Mouse (Mus musculus) liver, embryonic 11.5 days (tissue): Measurements from ENCODE around the gene Ube4b. TPM values are rescaled to one million over a fixed set of nuclear protein-coding genes. Genes with fewer than 3 reads are reported as not detected.

ENCODE experiments used
- ATAC-seq: fragments of 200-750 bp; cut with Nextera tagmentation; replicated peaks from 2 replicates; pipeline ENCODE4 v1.8.0; 2017; ENCODE audit warnings: moderate number of reproducible peaks, mild to moderate bottlenecking, moderate TSS enrichment, moderate library complexity; ENCODE audit not compliant: low FRiP score
- DNase-seq: peaks from one replicate; pipeline ENCODE4 v3.0.0-alpha.2; 2017; ENCODE audit warnings: low spot score
- H3K27ac ChIP-seq: fragments of 300-500 bp; sonication (generic); 2 replicates; pipeline ENCODE4 v1.5.1; 2014; ENCODE audit warnings: mild to moderate bottlenecking, low read depth, low read length, control low read depth
- H3K27me3 ChIP-seq: fragments of 300-500 bp; sonication (generic); replicated peaks from 2 replicates; pipeline ENCODE4 v1.6.1; 2014; ENCODE audit warnings: low read length, mixed read lengths; ENCODE audit not compliant: control insufficient read depth, insufficient read depth
- H3K36me3 ChIP-seq: fragments of 300-500 bp; sonication (generic); 2 replicates; pipeline ENCODE4 v1.6.1; 2014; ENCODE audit warnings: mild to moderate bottlenecking, low read length, moderate library complexity, mixed read lengths; ENCODE audit not compliant: control insufficient read depth, insufficient read depth
- H3K4me1 ChIP-seq: fragments of 300-500 bp; sonication (generic); replicated peaks from 2 replicates; pipeline ENCODE4 v1.6.1; 2014; ENCODE audit warnings: low read length, mixed read lengths; ENCODE audit not compliant: control insufficient read depth, insufficient read depth
- H3K4me2 ChIP-seq: fragments of 300-500 bp; sonication (generic); 2 replicates; pipeline ENCODE4 v1.6.1; 2014; ENCODE audit warnings: mild to moderate bottlenecking, control low read depth, moderate library complexity
- H3K4me3 ChIP-seq: fragments of 300-500 bp; sonication (generic); 2 replicates; pipeline ENCODE4 v1.5.1; 2014; ENCODE audit warnings: low read depth, low read length, control low read depth
- H3K9ac ChIP-seq: fragments of 300-500 bp; sonication (generic); 2 replicates; pipeline ENCODE4 v1.6.1; 2014; ENCODE audit warnings: low read depth, low read length, control low read depth
- H3K9me3 ChIP-seq: fragments of 300-500 bp; sonication (generic); 2 replicates; pipeline ENCODE4 v1.6.1; 2016; ENCODE audit warnings: low read length, inconsistent platforms, mixed read lengths; ENCODE audit not compliant: control insufficient read depth
- WGBS: fragments of 180-500 bp; shearing (Covaris S2); extraction: QIAGEN DNeasy Blood & Tissue Kit; methylation state at CpG from one replicate; pipeline ENCODE4 v1.1.7; 2014; 5-methylcytosine and 5-hydroxymethylcytosine counted together
- polyA plus RNA-seq: library from polyadenylated mRNA; unstranded; fragments of >200 nt; fragmentation: Nextera tagmentation; extraction: Ambion mirVana; gene quantifications from 2 replicates; pipeline ENCODE4 v1.2.1, GENCODE M21; 2014

Ube4b gene
- polyA plus RNA-seq, 1 experiment from 2014 or later = 37.4 TPM

DNA sequence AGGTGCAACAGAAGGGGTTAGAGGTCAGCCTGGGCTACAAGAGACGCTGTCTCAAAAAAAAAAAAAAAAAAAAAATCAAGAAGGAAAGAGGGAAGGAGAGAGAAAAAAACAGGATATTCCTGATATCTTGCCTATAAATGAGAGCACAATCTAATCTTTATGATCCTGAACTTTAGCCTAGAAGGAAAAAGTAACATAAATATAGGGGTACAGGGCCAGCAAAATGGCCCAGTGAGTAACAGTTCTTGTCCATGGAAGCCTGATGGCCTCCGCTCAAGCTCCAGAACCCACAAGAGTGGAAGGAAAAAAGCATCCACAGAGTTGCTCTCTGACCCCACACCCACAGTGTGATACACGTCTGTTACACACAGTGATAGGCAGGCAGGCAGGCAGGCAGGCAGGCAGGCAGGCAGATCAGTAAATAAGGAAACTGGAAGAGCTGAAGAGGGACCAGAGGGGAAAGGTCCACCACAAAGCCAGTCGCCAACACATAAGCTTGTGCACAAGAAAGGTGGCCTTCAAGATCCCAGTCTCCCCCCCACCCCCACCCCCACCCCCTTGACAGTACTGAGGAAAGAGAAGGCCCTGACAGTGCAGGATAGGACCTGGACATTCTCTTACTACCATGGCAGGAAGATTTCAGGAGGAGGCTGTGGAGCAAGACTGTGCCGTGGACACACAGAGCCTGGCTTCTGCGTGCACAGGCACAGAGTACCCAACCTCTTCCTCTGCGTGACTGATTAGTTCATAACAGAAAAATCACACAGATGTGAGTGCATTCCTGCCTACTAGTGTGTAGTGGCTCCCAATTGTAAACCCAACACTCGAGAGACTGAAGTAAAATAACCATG, 140.0 kb downstream of the Ube4b start:
- no peak for ATAC-seq
- Histone ChIP-seq H3K27ac (no peak overlapping the region), H3K9ac (no peak overlapping the region), H3K36me3 (no peaks in the 10 kb centered on the region), H3K4me3 (no peak overlapping the region), H3K4me1 (0 out of 2 replicates have a peak, but pooled peaks cover 7% of the 10 kb centered on the region), H3K27me3 (no peaks in the 10 kb centered on the region), H3K9me3 (no peaks in the 10 kb centered on the region), H3K4me2 (no peak overlapping the region)
- DNase-seq = no peak
- 71% methylated on average over 8 of the region's 8 CpGs for WGBS

DNA sequence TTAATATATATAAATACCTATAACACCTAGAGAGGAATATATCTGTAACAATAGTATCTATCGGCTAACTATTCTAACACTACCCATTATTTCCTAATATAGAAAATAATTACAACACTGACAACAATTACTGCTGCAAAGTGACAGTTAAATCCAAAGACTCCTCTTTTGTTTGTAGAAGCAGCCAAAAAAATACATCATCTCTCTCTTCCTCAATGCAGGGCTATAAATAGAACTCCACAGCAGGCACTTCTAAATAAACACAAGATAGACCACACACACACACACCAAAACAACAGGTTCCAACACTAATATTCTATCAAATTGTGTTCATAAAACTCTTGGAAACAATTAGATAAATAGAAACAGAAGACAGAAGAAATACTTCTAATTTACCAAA, 140.9 kb downstream of the Ube4b start:
- Histone ChIP-seq H3K27ac (no peak overlapping the region), H3K27me3 (no peaks in the 10 kb centered on the region), H3K36me3 (no peaks in the 10 kb centered on the region), H3K9me3 (no peaks in the 10 kb centered on the region), H3K9ac (no peak overlapping the region), H3K4me2 (no peak overlapping the region), H3K4me1 (0 out of 2 replicates have a peak, but pooled peaks cover 7% of the 10 kb centered on the region), H3K4me3 (no peak overlapping the region)
- ATAC-seq (no peak), DNase-seq (no peak)
- WGBS = 94% methylated on average over 1 of the region's 1 CpGs

DNA sequence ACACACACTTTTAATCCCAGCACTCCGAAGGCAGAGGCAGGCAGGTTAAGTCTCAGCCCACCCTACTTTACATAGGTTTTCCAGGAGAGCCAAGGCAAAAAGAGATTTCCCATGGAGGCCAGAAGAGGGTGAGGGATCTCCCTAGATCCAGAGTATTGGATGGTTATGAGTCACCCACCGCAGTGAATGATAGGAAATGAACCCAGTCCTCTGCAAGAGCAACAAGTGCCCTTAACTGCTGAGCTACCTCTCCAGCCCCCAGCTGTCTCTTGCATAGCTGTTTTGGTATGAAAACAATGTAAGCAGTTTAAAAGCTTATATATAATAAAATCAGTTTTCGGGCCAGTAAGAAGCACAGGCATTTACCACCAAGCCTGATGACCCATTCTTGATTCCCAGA, 143.5 kb downstream of the Ube4b start:
- H3K4me1 ChIP-seq = 0 out of 2 replicates have a peak, but pooled peaks cover 7% of the 10 kb centered on the region
- no peak overlapping the region for H3K9ac ChIP-seq
- no peak overlapping the region for H3K4me2 ChIP-seq
- H3K27ac ChIP-seq = no peak overlapping the region
- no peaks in the 10 kb centered on the region for H3K27me3 ChIP-seq
- DNase-seq (no peak), ATAC-seq (no peak)
- no peaks in the 10 kb centered on the region for H3K9me3 ChIP-seq
- 75% methylated on average over 3 of the region's 3 CpGs for WGBS
- H3K4me3 ChIP-seq = no peak overlapping the region
- H3K36me3 ChIP-seq = no peaks in the 10 kb centered on the region

- Histone ChIP-seq H3K9ac (no peak overlapping the region), H3K27me3 (no peaks in the 10 kb centered on the region), H3K4me2 (no peak overlapping the region), H3K4me1 (0 out of 2 replicates have a peak, but pooled peaks cover 13% of the 10 kb centered on the region), H3K9me3 (no peaks in the 10 kb centered on the region), H3K27ac (no peak overlapping the region), H3K36me3 (no peaks in the 10 kb centered on the region), H3K4me3 (no peak overlapping the region)
- no peak for DNase-seq
- 64% methylated on average over 7 of the region's 7 CpGs for WGBS
- ATAC-seq = no peak; the same call in 1 of the 2 replicates
Measured at GRCm38 (mm10) chr4:149282025-149282738, 144.4 kb downstream of the Ube4b start.

Other genes starting within 250 kb of the Ube4b start
- gene Kif1b, start 119.1 kb downstream of the Ube4b start, polyA plus RNA-seq = 13.9 and 14.8 TPM in 2 replicates
- not detected in 2 replicates for gene Rbp7, start 28.2 kb upstream of the Ube4b start, polyA plus RNA-seq
- gene Tmem274, start 50.6 kb upstream of the Ube4b start, polyA plus RNA-seq = 0.31 TPM in 1 of 2 replicates, not detected in the other
- 13.0 and 14.3 TPM in 2 replicates for gene Nmnat1, start 58.5 kb upstream of the Ube4b start, polyA plus RNA-seq
- gene Lzic, start 58.5 kb upstream of the Ube4b start, polyA plus RNA-seq = 41.8 and 43.6 TPM in 2 replicates
- 21.4 and 24.6 TPM in 2 replicates for gene Ctnnbip1, start 91.5 kb upstream of the Ube4b start, polyA plus RNA-seq
- gene Clstn1, start 159.7 kb upstream of the Ube4b start, polyA plus RNA-seq = 7.8 and 7.9 TPM in 2 replicates